Mouse (Mus musculus) right cerebral cortex, postnatal 4 days (tissue): ENCODE data around the gene Gm36210.

ENCODE experiments used
- DNase-seq: peaks from one replicate; pipeline ENCODE4 v3.0.0-alpha.2; 2022

The Gm36210 gene

DNA sequence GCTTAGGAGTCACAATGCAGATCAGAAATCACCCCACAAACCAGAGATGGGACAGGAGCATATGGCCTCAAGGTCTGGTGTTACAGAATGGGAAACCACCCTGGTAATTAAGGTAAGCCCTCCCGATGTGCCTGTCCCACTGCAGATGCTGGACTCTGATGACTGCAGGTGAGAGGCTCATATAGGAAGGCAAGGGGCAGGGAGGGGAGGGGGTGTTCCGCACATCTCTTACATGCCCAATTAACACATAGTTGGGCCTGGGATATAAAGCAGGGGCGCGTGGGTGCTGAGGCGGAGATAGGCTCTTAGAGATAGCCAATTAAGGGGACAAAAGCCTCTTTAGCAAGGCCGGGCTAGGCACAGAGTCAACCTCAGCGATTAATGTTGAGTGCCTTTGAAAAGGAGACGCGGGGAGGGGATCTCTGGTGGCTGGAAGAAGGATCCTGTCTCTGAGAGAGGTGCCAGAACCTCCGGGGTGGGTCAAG is at the start of gene Gm36210:
TSS of gene Gm36210 (minus strand) at position 51 of the 485 bp plus-strand sequence.
- no peak for DNase-seq

DNA sequence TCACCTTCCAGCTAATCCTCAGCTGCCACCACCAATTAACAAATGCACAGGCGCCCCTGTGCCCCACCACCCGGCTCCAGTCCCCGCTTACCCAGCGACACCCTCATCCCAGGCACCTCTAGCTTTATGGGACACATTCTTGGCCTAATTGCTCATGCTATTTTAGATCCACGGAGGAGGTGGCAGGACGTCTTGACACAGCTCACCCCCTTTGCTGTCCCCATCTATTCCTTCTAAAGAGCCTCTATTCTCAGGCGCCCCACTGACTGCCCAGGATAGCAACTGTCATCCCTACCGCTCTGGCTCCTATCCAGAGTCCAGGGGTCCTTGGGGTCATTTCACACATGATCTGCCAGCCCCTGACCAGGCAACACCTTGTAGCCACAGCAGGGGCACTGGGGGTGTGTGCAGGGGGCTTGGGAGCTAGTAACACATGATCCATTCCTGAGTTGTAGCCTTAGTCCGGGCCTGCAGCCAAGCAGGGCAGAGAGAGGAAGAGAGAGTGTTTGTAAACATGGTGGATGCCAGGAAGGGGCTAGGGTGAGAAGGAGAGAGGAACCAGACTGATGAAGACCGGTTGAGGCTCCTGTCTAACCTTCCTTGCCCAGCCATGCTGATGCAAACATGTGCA is 47.6 kb upstream of the Gm36210 start:
- peak; percentile 21 for DNase-seq

GRCm38 (mm10) chr7:4950561-4951342 is 44.4 kb upstream of the Gm36210 start:
- DNase-seq = no peak

GRCm38 (mm10) chr7:4948386-4948785 is 42.1 kb upstream of the Gm36210 start:
- no peak for DNase-seq

- DNase-seq = no peak
These were observed 41.5 kb upstream of the Gm36210 start for GRCm38 (mm10) chr7:4947855-4948254.

DNA sequence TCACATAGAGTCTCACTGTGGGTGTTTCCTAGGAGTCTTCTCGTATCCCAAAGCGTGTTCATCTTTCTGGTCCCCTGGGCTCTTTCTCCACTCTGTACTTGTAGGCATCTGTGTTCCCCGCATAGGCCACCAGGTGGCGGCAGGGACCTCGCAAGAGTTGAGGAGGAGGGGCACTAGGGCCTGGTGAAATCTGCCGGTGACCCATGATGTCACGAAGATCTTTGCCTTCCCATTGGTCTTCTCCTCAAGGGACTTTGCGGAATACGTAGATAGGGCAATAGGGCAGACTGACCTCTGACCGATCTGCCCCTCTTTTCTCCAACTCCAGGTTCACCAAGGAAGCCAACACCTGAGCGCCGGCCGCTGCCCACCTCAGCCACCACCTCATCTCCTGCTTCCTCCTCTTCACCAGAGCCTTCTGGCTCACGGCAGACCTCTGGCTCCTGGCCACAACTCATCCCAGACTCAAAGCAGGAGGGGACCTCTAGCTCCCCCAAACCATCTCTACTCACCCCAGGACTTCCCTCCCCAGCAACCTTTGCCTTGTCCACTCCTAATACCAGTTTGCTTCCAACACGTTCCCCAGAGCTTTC is 37.0 kb upstream of the Gm36210 start:
- DNase-seq = peak; percentile 86

- DNase-seq = no peak
These were observed 36.4 kb upstream of the Gm36210 start for GRCm38 (mm10) chr7:4942673-4943072.

GRCm38 (mm10) chr7:4940068-4940479 is 33.8 kb upstream of the Gm36210 start:
- peak; percentile 81 for DNase-seq

DNA sequence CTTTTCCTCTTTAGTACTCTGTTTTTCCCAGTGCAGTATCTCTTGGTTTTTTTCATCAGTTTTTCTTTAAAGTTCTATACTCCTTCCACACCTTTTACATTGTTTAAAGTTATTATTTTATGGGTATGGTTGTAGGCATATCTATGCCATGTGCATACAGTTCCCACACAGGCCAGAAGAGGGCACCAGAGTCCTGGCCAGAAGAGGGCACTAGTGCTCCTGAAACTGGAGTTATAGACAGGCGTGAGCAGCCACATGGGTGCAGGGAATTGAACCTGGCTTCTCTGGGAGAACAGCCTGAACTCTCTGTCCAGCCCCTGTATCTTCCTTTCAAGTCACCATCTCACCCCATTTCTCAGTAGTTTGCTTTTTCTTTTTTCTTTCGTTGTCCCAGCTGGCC is 32.1 kb upstream of the Gm36210 start:
- DNase-seq = peak; percentile 74

DNA sequence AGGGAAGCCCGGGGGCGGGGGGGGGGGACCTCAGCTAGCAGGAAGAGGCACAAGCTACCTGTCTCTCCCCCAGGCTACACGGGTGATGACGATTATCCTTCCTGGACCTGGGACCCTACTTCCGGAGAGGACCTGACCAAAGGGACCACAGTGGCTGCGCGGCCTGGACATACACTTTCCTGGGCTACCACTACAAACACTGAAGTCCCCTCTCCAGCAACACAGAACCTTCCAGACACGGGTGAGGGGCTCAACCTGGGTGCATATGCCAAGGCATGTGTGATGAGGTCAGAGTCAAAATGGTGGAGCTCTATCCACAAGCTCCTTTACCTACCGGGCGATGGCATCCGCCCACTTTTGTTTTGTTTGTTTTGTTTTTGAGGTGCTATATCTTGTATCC is 31.1 kb upstream of the Gm36210 start:
- no peak for DNase-seq

DNA sequence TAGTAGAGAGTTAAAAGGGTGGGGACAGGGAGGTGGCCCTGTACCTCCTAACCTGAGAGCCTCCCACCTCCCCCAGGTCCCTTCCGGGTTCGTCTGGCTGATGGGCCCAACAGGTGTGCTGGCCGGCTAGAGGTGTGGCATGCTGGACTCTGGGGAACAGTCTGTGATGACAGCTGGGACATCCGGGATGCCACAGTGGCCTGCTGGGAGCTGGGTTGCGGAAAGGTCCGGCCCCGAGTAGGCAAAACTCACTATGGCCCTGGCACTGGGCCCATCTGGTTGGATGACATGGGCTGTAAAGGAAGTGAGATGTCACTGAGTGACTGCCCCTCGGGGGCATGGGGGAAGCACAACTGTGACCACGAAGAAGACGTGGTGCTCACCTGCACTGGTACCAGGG is 30.5 kb upstream of the Gm36210 start:
- DNase-seq = no peak

DNA sequence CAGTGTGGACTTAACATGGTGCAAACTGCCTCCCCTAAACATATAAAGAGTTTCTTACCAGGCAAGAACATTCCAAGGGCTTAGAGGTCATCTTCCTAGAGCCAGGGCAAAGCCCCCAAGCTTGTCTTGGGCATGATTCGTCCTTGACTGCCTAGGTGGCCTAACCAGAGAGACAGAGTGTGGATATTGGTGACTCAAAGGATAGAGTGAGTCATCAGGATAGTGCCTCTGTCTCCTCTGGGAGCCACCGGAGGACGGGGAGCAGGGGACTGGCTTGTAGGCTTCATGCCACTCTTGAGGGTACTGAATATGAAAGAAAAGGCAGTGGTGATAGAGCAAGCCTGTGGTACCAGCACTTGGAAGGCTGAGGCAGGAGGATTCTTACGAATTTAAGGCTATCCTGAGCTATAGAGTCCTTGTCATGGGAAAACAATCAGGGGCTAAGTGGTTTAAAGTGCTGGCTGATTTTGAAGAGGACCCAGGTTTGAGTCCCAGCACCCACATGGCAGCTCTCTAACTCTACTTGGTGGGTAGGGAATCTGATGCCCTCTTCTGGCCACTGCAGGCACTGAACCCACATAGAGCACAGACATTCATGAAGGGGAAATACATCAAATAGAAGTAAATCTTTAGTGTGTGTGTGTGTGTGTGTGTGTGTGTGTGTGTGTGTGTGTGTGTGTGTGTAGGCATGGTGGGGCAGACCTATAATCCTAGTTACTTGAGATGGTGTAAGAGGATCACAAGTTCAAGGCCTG is 28.0 kb upstream of the Gm36210 start:
- no peak for DNase-seq

DNA sequence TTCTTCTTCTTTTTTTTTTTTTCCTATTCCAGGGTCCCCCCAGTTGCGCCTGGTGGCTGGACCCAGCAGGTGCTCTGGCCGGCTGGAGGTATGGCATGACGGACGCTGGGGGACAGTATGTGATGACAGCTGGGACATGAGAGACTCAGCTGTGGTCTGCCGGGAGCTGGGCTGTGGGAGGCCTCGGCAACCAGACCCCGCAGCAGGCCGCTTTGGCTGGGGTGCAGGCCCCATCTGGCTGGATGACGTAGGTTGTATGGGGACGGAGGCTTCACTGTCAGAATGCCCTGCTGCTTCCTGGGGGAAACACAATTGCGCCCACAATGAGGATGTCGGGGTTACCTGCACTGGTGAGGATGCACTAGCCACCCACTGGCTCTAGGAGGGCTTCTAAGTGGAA is 26.8 kb upstream of the Gm36210 start:
- no peak for DNase-seq

GRCm38 (mm10) chr7:4928323-4928722 is 22.0 kb upstream of the Gm36210 start:
- no peak for DNase-seq

DNA sequence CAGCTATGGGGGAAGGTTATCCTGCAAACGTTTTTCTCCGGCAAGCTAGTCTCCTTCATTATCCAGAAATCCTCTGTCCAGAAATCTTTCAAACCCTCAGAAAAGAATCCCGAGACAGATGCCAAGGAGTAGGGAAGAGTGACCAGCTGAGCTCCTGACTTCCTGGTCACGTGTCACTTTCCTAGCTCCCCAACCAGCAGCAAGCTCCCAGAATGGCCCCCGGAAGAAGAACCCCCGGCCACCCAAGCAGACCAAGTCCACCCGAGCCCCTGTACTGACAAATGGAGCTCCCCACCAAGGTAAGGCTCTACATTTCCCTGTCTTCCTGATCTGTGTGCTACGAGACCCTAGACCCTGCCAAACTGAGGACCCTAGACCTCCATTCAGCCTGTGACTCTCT is 21.4 kb upstream of the Gm36210 start:
- no peak for DNase-seq

DNA sequence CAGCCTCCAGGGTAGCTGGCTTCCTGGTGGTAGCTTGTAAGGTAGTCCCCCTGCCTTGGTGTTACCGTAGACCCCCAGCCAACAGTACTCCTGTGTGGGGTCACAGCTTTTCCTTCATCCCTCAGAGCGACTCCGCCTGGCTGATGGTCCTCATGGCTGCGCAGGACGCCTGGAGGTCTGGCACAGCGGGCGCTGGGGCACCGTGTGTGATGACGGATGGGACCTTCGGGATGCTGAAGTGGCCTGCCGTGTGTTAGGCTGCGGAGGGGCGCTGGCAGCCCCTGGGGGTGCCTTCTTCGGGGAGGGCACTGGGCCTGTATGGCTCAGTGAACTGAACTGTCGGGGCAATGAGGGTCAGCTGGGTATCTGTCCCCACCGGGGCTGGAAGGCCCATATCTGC is 20.5 kb upstream of the Gm36210 start:
- no peak for DNase-seq

DNA sequence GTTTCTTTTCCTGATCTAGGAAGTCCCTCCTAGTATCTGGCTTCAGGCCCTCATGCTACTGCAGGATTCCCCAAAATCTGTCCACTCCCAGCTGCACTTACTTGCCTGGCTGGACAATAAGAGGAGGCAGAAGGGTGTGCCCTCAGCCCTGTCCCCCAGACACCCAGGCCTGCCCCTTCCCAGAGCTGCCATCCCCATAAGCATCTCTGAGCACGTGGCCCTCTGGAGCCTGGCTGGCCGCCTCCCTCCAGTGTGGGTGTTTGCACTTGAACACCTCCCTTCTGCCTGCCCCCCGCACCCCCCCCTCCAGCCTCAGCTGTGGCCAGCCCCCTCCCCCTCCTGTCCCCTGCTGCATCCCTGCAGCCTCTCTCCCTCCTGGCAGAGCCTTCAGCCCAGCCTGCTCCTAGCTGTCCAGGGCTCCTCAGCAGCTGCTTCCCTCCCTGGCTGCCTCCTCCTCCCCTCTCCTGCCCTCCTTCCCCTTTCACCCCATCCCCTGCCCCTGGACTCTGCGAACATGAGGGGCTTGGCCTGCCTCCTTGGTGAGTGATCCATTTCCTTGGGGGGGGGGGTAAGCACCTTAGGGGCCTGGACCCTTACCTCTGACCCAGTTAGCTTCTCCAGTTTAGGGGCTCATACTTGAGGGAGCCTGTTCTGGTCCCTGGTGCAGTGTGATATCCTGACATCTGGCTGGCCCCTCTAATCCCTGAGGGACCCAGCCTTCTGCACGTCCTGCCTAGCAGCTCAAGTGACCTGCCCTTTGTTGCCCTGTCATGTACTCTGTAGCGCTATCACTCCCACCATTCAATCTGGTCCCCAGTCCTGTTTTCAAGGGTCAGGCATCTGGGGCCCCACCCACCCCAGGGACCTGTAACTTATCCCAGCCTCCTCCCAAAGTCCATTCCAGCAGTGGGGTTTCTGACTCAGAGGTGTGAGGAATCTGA is 19.4 kb upstream of the Gm36210 start, which contains the start of gene Ssc5d:
TSS of gene Ssc5d (plus strand) at position 345 of the 941 bp plus-strand sequence.
- DNase-seq = no peak

- DNase-seq = no peak
These were observed 18.6 kb upstream of the Gm36210 start for GRCm38 (mm10) chr7:4924891-4925301.

DNA sequence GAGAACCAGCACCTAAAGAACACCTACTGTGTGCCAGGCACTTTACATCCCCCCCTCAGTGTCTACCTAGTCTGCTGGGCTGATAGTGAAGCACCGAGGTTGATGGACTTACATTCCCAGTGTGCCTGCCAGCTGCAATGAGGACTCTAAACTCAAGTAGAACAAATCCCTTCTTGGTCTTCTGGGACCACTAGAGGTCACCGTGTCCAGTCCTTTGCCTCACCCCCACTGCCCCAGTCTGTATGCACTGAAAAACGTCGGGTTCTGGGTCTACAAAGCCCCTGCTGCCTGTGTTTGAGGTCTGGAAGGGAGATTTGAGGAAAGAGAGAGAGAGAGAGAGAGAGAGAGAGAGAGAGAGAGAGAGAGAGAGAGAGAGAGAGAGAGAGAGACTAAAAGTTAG is 18.2 kb upstream of the Gm36210 start:
- no peak for DNase-seq

GRCm38 (mm10) chr7:4923586-4924364 is 17.5 kb upstream of the Gm36210 start:
- peak; percentile 67 for DNase-seq

DNA sequence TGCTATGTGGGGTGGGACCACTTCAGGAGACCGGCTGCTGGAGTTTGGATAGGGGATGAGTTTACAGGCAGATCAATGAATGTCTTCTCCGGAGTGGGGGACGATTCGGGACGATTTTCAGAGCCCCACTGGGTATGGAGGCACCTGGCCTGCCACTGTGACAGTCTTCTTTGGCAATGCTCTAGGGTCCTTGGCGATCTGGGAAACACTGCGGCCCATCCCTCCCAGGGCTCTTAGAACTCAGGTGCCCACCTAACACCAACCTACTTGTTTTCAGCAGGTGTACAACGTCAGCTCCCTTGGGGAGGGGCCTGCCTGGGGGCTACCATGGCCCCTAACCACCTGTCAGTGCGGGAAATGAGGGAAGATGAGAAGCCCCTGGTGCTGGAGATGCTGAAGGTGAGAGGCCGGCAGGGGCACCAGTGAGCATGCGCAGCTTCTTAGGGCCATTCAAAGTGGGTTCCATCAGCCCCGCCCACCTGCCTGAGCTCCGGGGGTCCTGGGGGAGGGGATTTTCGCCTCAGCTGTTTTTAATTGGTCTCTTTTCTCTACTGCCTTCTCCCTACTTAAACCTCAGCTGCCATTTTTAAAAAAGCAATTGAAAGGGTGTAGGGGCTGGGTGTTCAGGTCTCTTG is 16.7 kb upstream of the Gm36210 start:
- peak; percentile 90 for DNase-seq
